Mouse (Mus musculus): ENCODE data around the gene Dctd.

Dctd gene

DNA sequence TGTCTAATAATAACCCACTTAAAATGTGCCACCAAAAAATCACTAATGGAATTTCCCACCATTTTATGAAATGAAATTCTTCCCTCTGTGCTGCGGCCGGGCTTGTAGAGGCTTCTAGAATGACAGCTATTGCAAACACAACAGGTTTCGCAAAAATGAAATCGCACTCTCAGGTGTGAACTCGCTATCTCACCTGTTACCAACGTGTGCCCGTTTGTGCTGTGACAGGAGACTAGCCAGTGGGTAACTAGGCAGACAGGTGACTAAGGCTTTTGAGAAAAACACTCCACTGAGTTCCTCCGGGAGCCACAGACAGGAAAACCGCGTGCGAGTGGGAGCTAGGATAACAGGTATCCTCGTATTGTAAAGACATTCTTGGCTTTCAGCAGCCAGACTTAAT lies at the start of gene Dctd:
TSS of gene Dctd (plus strand) at position 301 of the 400 bp plus-strand sequence.
- no peak for DNase-seq (ENCODE audit: low read depth, low spot score)

DNA sequence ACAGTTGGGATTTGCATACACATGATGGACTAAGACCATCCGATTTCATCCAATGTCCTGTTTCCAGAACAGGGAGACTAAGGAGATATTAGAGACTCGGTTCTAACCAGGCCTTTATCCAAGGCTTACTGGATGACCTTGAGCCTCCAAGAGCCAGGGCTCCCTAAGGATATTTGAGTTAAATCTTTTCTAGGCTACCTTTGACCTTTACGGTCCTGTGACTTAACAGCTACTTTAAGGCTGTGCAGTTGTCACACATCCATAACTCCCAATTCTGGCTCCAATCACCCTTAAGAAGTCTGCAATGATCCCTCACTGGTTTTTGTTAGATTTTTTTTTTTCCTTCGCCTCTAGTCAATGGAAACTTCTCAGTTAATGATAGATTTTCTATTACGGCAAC lies 45.3 kb upstream of the Dctd start:
- no peak for DNase-seq (ENCODE audit: low read depth, low spot score)

DNA sequence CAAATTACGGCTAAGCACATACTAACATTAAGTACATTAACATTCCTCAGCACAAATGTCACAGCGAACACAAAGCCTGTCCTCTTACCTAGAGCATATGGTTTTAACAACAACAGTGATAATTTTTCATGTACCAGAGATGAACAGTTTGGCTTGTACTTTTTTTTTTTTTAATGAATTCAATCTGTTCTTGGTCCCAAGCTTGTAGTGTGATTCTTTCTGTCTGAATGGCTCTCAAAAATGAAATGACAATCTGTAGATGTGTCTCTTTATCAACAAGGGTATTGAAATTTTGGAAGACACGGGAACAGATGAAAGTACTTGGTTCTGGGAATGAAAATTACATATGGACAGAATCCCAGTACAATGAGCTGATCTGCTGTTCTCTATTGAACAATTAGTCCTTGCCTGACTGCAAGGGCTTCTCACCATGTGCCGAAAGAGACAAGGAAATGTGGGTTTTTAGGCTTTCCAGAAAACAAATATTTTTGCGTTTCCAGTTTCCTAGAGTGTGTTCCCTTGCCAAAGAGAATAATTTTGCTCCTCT lies 35.3 kb upstream of the Dctd start:
- no peak for DNase-seq (ENCODE audit: low read depth, low spot score)

DNA sequence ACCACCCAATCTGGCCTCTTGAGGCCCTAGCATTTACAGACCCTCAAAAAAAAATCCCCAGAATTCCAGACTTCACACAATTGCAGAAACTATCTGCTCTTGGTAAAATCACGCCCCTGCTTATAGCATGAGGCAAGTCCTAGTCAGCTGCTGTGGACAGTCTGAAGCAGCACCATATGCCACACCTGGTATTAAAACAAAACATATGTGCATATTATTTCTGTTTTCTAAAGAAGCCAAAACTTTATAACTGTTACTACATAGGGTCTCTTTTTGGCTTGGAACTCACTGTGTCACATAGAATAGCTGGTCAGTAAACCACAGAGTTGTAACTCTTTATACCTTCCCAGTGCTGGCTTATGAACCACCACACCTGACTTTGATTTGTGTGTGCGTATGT lies 24.7 kb upstream of the Dctd start:
- no peak for DNase-seq (ENCODE audit: low read depth, low spot score)

DNA sequence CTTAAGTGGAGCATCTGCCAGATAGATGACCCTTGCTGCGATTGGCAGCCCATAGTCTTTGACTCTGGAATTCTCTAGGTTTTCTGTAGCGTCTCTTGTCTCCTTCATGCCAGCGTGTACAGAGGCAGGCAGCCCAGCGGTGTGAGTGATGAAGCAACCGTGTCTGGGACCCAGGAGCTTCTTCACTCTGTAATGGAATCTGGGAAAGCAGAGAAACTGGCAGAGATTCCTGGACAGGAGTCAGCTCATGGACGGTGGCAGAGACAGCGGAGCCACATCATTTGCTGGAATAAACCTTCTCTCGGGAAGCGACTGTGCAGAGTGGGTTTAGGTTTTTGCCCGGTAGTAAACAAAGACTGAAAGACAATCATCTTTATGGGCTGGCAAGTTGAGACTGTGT lies 16.5 kb upstream of the Dctd start:
- DNase-seq (ENCODE audit: low read depth, low spot score), result no peak

DNA sequence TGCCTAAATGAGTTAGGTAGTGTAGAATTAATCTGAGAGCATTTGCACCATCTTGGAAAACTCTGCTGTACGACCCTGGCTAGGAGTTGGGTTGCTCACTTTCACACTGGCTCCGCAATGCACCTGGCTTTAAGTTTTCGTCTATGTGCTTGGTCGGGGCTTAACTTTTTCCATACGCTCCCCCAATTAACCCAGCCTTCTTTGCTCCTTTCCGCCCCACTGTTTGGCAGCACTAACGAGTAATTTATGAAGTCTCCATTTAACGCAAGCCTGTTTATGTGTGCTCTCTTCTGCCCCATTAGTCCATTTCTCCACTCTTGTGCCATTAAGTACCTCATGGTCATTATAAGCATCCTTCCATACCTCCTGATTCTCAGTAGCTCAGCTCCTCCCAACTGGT lies 8.2 kb upstream of the Dctd start:
- DNase-seq (ENCODE audit: low read depth, low spot score), result no peak

DNA sequence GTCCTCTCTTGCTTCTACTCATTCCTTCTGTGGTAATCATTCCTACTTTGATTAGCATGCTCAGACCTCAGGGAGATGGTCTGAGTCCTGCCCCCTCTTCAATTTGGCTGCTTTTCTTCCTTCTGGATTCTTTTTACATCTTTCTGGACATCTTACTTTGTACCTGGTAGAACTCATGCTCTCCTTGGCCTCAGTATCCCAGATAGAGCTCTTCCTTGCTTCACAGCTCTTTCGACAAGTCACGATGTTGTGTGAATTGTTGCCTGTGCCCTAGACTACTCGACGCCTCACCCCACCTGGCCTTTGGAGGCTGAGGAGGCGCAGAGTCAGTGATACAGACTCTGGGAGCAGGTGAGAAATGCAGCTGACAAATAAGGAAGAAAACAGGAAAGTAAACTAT lies 3.5 kb upstream of the Dctd start:
- DNase-seq (ENCODE audit: low read depth, low spot score), result no peak

DNA sequence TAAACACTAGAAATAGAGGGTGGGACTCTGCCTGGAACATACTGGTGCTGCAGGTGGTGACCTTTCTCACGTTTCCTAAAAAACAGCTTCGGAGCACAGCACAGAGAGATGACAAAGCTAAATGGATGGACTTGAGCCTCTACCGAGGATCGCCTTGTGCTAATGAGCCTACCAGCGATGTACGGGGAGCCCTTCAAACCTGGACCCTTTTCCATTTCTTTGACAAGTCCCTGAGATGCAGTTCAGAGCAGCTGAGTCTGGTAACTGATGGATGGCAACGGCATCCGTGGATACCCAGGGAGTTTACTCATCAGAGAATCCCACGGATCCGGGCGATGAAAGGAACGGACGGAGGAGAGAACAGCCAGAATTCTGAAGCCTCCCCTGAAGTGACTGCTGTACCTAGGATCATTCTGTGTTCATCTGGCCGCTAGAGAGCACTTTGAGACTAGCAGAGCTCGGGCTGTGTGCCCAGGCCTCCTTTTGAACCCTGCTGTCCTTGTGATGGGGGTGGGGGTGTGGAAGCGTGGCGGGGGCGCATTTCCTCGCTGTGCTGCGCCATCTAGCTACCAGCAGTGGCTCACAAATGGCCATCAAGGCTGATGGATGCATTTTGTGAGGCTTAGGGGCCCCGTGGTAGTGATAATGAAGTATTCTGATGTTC lies 1.6 kb upstream of the Dctd start:
- DNase-seq (ENCODE audit: low read depth, low spot score), result no peak

DNA sequence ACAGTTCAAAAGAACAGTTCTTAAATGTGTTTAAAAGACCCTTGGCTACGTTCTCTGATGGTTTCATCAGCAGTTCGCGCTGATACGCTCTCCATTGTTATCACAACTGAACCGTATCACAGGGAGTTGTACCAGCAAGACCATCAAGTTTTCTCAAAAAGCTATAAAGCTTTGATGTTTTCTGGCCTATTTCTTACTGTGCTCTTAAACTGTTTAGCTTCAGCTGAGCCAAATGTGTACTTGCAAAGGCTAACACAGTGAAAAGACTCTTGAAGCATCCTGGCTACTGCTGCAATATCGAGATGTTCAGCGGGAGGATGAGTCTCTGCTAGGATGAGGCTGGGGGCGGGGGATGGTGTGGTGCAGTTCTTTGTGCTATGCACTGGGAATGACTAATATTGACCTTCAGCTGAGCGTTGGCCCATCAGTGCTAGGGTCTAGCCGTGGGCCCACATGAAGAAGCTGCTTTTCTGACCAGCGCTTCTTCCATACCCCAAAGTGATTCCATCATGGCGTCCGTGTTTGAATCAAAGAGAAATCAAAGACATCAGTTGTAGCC lies 732 bp upstream of the Dctd start:
- no peak for DNase-seq (ENCODE audit: low read depth, low spot score)

DNA sequence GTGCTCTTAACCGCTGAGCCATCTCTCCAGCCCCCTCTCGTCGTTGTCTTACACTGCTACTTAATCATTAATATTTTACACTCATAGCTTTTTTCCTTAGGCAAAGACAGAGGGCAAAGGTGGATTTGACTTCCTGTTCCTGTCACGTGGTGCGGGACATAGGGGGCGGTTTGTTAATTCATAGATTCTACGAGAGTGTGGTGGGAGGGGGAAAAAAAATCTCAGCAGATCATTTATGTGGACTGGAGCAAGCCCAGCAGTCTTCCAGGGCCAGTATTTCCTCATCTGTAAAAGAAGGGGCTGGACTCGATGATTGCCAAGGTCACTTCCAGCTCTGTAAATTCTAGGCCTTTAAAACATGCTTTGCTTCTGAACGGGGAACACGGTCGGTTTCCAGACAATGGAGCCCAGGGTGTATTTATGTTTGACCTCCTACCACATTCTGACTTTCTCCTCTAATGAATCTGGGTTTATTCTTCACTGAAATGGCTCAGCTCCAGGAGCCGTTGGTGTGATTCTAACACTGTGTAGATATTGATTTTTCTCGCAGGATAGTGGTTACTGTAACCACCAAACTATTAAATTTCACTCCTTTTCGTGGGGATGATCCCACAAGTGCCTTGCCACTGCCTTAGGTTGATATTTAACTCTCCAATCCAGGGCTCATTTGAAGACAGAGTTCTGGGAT lies 1.4 kb downstream of the Dctd start:
- DNase-seq (ENCODE audit: low read depth, low spot score), result no peak

DNA sequence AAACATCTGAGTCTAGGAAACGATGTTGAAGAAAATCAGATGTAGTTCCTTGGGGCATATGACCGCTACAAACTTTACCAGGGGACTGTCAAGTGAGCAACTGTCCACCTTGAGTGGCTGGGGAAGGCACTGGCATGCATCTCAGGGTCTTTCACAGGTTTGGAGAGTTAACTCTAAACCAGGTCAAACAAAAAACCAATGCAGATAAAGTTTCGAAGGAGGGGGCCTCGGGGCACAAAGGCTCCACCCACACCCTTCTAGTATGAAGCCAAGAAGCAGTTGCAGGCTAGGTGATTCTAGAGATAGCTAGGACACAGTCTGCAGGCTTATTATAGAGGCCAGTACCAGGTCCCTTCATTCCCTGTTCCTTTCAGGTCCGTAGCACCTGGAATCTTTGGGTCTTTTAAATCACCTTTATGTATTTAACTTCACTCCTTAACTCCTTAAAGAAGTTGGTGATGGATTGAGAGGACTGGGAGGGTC lies 10.5 kb downstream of the Dctd start:
- DNase-seq (ENCODE audit: low read depth, low spot score), result no peak

DNA sequence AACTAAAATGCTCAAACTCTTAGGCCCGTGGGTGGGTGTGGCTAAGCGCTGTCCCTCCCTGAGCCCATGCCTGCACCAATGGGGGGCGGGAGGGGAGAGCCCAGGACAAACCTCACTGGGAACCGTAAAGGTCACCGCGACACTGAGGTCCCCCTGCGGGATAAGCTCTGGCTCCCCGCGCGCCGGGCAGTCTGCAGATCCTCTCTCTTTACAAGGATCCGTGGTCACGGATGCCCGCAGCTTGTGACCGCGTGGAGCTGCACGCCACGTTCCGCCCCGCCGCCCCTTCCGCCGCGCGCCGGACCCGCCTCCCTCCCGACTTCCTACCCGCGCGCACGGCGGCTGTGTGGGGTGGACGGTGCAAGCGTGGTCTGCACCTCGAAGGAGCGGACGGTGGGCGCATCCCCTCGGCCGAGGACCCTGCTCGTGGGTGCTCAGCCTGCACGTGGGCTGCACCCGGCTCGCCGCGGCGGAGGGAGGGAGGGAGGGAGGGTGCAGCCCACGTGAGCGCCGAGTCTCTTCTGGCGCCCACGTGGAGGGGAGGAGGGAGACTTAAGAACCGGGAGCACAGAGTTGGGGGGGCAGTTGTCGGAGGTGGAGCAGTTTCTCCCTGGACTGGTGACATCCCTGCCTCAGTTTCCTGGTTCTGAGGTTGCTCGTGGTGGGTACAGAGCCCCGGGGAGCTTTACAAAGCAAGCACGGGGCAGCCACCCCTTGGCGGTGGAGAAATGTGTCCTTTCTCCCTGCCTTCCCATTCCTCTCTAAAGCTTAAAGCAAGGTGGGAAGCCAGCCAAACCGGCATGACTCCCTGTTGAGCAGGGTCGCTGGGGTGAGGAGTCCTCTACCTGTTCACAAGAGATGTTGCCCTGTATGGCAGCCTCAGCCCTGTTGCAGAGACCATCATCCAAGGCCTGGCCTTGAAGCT lies 11.2 kb downstream of the Dctd start:
- DNase-seq (ENCODE audit: low read depth, low spot score), result peak; percentile 89

DNA sequence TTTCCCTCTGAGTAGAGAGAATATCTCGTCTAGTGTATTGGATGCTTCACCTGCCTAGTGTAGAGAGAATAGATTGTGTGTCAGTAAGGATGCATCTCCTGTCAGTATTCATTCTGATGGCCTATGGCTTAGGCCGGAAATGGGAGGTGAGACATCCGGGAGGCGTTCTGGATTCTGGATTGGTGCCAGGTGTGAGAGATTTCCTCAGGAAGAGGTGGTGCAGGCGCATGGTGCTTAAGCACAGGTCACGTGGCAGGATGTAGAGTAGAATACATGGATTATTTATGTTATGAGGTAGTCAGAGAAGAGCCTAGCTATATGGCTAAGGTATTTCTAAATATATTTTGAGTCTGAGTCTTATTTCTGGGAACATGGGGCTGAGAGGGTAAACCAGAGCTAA lies 15.7 kb downstream of the Dctd start:
- no peak for DNase-seq (ENCODE audit: low read depth, low spot score)

DNA sequence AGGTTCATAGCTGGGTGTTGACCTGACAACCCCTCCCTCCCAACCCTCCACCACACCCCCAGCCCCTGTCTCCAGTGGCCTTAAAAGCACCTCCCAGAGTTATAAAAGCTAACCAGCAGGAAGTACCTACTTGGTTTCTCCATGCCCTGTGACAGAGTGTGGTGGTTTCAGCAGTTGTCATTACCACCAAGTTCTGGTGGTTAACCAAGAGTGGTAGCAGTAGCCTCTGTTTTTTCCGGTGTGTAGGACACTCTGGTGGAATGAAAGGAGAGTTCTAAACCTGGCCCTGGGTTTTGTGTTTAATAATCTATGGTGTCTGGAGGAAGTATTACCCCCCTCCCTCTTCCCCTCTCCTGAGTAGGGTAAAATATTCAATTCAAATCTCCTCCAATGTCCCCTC lies 24.1 kb downstream of the Dctd start:
- no peak for DNase-seq (ENCODE audit: low read depth, low spot score)

DNA sequence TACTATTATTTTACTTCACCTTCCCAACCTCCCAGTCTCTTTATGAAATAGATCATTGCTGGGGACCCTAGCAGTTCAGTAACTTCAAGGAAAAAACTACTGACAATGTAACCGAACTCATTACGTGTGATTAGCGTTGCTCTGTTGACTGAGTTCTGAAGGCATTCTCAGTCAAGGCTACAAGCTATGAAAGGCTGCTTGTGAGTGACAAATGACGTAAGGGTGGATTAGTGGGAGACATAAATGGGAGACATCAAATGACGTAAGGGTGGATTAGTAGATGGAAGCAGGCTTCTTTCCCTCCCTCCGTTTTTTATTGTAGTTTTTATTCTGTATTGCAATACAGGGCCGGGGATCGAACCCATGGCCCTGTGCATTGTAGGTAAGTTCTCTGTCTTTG lies 26.0 kb downstream of the Dctd start:
- DNase-seq (ENCODE audit: low read depth, low spot score), result no peak

DNA sequence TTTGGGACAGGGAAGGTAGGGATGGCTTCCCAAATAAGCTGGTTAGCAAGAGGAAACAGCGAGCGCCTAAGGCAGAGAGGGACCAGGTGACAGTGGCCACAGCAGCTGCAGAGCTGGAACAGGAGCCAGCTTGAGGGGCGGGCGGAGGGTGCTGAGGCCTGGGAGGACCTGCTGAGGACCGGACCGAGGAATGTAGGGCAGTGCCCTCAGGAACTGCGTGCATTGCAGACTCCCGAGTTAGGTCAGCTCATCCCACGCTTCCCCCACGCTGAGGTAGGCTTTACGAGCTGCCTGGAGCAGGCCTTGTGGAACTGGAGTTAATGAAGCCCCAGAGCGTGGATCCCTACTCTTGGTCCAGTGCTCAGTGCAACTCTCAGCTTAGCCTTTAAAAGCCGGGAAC lies 28.1 kb downstream of the Dctd start:
- DNase-seq (ENCODE audit: low read depth, low spot score), result no peak

DNA sequence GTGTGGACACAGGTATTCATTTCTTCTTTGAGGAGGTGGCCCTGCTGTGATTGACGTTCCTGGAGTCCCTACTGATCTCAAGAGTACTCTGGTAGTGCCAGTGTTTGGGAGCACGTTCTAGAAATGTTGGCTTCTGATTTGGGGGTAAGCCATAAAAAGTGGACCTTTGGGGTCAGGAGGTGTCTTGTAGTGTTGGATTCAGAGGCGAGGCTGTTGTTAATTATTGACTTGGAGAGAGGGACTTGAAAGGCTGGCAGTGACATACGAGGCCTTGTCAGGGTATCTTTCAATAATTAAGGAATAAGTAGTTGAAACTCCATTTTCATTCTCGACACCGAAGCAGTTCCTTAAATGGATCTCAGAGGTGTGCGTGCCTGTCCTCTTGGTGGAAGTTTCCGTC lies 31.4 kb downstream of the Dctd start:
- no peak for DNase-seq (ENCODE audit: low read depth, low spot score)

DNA sequence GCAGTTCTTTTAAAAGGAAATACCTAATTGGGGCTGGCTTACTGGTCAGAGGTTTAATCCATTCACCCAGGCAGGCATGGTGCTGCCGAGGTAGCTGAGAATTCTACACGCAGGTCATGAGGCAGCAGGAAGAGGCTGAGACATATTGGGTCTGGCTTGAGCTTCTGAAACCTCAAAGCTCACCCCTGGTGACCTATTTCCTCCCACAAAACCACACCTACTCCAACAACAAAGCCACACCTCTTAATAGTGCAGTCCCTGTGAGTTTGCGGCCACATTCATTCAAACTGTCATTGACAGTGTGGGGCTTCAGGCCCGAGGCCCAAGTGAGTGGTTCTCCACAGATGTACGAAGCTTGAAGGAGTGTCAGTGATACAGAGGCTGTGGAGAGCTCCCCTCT lies 34.4 kb downstream of the Dctd start:
- no peak for DNase-seq (ENCODE audit: low read depth, low spot score)

DNA sequence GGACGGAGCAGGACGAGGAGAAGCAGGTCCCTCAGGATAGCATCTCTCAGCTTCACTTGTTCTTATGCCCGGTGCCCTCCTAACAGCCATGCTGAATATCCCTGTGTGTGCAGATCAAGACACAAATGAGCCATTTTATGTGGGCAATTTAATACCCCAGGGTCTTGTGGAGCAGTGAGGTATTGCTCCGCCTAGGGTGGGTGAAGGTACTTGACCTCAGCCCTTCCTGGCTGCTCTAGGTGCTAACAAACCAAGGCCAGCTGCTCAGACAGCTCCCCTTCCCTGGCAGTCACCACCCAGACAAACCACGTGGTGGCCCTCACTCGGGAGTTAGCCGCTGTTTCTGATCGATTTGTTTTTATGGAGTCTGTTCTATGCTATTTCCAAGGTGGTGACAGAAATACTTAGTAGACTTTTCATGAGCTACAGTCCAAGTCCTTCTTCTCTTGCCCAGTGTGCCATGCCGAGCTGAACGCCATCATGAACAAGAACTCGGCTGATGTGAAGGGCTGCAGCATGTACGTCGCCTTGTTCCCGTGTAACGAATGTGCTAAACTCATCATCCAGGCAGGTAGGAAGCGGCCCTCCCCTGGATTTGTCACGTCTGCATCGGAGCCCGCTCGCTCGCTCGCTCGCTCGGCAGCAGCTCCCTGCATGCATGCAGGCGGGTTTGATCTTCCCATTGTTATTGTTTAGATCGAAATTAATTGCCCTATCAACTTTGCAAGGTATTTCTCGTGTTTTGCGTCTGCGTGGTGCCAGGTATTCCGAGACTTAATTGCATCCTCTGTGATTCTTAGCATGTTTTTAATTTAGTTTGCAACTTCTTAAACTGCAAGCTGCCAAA lies 38.1 kb downstream of the Dctd start:
- DNase-seq (ENCODE audit: low read depth, low spot score), result no peak

DNA sequence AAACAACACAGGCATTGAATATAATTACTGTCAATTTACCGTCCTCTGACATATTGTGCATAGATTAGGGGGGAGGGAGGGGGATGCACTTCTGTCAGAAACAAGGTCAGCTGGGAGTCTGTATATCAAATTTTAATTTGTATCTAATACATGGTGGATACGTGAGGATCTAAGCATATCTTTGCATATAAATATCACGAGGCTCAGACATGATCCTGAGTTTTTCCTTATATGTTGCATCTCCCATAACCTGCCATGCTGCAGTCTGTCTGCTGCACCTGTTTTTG lies 38.7 kb downstream of the Dctd start:
- DNase-seq (ENCODE audit: low read depth, low spot score), result no peak

DNA sequence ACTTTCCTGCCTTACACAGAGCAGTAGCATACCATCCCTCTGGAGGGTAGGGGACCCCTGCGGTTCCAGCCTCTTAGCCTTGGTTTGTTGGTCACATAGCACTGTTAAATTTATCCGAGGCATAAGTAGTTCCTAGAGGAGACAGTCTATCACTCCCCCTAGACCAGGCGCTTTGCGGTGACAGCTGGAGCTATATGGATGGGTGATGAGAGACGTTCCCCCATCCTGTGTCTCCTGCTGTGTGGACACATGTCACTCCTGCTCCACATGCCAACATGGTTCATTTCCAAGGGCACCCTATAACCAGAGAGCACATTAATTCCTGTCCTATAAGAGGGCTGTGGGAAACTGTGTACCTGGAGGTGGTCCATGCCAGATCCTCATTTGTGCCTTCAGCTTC lies 42.1 kb downstream of the Dctd start:
- no peak for DNase-seq (ENCODE audit: low read depth, low spot score)
